Mouse (Mus musculus): Measurements from ENCODE around the gene Gm5134.

Gene Gm5134

DNA sequence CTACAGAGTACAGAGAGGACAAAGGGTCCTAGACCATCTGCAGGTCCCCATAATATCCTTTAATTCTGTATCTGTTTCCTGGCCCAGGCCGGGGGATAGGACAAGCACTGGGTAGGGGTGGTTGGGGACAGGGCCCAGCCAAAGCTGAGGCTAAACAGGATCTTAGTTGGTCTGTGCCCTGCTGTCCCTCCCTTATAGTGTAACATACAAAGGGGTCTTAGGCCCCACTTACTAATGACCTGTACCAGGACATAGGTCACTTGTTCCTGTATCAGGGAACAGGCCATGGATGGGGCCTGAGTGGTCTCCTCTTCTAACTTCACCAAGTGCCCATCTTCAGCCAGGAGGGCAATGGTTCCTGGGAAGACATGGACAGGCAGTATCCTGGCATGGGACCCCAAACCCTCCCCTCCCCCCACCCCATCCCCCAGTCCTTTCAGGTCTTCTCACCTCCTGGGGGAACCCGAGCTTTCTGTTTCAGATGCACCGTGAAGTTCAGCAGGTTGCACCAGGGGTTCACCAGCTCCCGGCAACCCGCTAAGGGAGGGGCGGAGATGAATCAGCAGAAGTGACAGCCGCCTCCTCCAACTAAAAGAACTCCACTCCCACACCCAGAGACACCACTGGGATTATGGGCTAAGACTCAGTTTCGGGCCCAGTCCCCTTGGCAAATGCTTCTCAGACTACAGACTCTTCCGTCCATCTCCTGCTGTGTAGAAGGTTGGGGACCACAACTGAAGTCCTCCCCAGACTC lies 14.7 kb upstream of the Gm5134 start:
- DNase-seq (ENCODE audit: low read depth): no peak

GRCm38 (mm10) chr10:75940520-75940919 lies 13.8 kb upstream of the Gm5134 start, which contains the start of gene Gm867:
TSS of gene Gm867 (minus strand) at chr10:75940672.
- DNase-seq (ENCODE audit: low read depth): no peak

GRCm38 (mm10) chr10:75941042-75941824 lies 13.1 kb upstream of the Gm5134 start:
- DNase-seq (ENCODE audit: low read depth): no peak

- DNase-seq (ENCODE audit: low read depth): no peak
Measured at GRCm38 (mm10) chr10:75942736-75943477, 11.4 kb upstream of the Gm5134 start, which contains the start of gene Vpreb3. TSS of gene Vpreb3 (plus strand) at chr10:75943057.

GRCm38 (mm10) chr10:75944066-75944772 lies 10.1 kb upstream of the Gm5134 start:
- DNase-seq (ENCODE audit: low read depth): peak; percentile 88

- no peak for DNase-seq (ENCODE audit: low read depth)
Measured at GRCm38 (mm10) chr10:75945213-75945612, 9.1 kb upstream of the Gm5134 start.

DNA sequence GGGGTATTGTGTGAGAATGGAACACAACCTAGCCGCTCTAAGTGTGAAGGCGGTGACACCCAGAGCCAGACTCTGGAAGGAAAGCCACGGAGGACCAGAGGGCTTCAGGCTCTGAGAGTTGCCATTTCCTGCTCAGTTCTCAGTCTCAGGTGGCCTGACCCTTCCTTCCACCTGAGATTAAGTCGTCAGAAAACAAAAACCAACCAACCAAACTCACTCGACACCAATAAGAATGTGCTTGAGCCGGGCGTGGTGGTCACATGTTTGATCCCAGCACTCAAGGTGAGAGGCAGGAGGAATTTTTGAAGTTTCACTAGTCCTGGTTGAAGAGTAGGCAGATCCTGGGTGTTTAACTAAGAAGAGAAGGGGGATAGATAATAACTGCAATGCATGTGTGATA lies 8.4 kb upstream of the Gm5134 start:
- DNase-seq (ENCODE audit: low read depth): no peak

DNA sequence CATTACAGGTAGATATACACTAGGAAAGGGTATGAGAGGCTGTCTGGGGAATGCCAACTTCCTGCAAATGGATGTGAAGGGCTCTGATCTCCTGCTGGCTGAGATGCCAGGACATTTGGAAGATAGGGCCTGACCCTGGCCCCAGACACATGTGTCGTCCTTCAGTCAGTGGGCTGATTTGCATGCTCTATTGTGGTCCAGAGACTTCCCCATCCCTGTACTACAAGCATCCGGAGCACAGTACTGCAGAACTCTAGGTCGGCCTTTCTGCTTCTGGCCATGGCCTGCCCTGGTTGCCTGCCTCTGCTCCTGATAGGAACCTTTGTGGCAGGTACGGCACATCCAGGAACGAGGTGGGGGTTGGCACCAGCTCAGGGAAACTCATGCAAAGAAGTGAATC lies 6.2 kb upstream of the Gm5134 start:
- no peak for DNase-seq (ENCODE audit: low read depth)

- no peak for DNase-seq (ENCODE audit: low read depth)
Measured at GRCm38 (mm10) chr10:75949053-75950045, 5.0 kb upstream of the Gm5134 start.

GRCm38 (mm10) chr10:75950791-75951210 lies 3.5 kb upstream of the Gm5134 start:
- no peak for DNase-seq (ENCODE audit: low read depth)

- DNase-seq (ENCODE audit: low read depth): peak; percentile 64
Measured at GRCm38 (mm10) chr10:75951424-75952050, 2.8 kb upstream of the Gm5134 start.

DNA sequence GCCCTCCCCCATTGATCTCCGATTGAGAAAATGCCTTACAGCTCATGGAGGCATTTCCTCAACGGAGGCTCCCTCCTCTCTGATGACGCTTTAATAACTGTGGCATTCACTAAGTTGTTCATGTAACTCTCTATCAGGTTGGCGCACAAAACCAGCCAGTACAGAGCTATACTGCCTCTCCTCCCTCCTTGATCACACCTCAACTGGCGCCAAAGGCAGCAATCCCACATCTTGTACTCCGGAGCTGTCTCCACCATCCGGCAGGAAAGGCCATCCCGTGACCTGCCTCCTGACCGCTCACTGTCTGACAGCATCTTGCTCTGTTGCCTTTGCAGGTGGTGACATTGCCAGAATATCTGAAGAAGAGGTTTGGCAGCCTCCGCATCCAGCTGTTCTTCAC lies 19.5 kb downstream of the Gm5134 start:
- no peak for DNase-seq (ENCODE audit: low read depth)

DNA sequence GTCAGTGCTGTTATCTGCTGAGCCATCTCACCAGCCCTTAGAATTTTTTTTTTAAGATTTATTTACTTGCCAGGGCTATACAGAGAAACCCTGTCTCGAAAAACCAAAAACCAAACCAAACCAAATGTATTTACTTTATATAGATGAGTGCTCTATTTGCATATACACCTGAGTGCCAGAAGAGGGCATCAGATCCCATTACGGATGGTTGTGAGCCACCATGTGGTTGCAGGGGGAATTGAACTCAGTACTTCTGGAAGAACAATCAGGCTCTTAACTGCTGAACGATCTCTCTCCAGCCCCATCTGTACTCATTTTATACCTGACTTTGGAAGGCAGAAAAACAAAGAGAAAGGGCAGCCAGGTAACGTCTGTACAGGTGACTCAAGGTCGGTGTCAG lies 20.9 kb downstream of the Gm5134 start:
- peak; percentile 7 for DNase-seq (ENCODE audit: low read depth)

GRCm38 (mm10) chr10:75978119-75978834 lies 24.0 kb downstream of the Gm5134 start:
- DNase-seq (ENCODE audit: low read depth): no peak

- DNase-seq (ENCODE audit: low read depth): no peak
Measured at GRCm38 (mm10) chr10:75978835-75979157, 24.5 kb downstream of the Gm5134 start.

GRCm38 (mm10) chr10:75979432-75979831 lies 25.1 kb downstream of the Gm5134 start:
- no peak for DNase-seq (ENCODE audit: low read depth)

- DNase-seq (ENCODE audit: low read depth): no peak
Measured at GRCm38 (mm10) chr10:75990430-75991042, 36.2 kb downstream of the Gm5134 start.

DNA sequence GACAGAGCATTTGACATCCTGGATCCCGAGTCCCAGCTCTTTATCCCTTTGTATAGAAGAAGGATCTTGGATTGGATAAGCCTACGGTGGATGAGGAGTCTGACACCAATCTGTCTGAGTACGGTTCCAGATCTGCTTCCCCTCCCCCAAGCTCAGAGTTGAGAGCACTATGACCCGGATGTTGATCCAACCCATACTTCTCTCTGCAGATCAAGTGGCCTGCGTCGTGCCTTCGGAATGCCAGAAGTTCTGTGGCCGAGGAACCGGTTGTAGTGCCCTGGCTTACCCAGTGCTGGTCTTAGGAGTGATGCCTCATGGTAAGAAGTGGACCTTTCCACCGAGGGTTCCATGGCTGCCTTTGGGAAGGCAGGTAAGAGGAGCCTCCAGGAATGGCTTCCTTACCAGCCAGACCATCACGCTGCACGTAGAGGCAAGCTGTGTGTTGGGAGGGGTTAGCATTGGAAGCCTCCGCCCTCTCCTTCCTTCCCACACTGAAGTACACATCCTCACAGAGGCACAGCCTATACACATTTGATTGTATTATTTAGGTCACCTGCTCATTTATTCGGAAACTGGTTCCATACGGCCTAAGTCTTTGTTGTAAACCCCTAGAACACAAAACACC lies 39.4 kb downstream of the Gm5134 start:
- no peak for DNase-seq (ENCODE audit: low read depth)

Measured in fibroblast of lung, adult 2 months (primary cell).